Mouse (Mus musculus) NIH3T3 (cell line): ENCODE results near the gene Fhit.
"Not testable (repeated sequence)": the region's sequence is repeated elsewhere in the genome, so short reads cannot be mapped to it uniquely, and the experiment has no call there.

Source experiments
- DNase-seq: peaks from one replicate; pipeline ENCODE4 v3.0.0-alpha.2; 2012; ENCODE audit warnings: low read depth

Fhit gene

GRCm38 (mm10) chr14:11161751-11162231 lies at the start of gene Fhit:
TSS of gene Fhit (minus strand) at chr14:11162035.
- no peak for DNase-seq

DNA sequence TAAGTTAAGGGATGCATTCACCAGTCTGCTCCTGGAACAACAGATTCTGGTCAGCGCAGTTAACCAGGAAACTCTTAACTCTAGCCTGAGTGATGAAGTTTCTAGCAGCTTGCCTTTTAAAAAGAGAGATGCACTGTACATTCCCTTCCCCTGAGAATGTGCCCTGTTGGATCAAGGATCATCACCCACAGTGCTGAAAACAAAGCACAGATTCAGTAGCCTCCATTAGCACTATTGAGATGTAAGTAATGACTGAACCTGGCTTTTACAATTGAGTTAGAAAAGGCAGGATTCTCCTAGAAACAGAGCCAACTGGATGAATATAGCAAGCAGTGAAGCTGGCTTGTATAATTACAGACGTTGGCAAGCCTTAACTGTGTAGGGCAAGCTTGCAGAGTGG lies 45.0 kb upstream of the Fhit start:
- no peak for DNase-seq

- no peak for DNase-seq
These were observed 907 bp downstream of the Fhit start for GRCm38 (mm10) chr14:11160806-11161450.

- no peak for DNase-seq
These were observed 2.2 kb downstream of the Fhit start for GRCm38 (mm10) chr14:11159641-11160040.

GRCm38 (mm10) chr14:11159021-11159420 lies 2.8 kb downstream of the Fhit start:
- DNase-seq, result no peak

- DNase-seq, result no peak
These were observed 4.1 kb downstream of the Fhit start for GRCm38 (mm10) chr14:11157741-11158140.

- no peak for DNase-seq
These were observed 10.1 kb downstream of the Fhit start for GRCm38 (mm10) chr14:11151634-11152321.

GRCm38 (mm10) chr14:11133787-11134735 lies 27.8 kb downstream of the Fhit start:
- DNase-seq, result no peak

DNA sequence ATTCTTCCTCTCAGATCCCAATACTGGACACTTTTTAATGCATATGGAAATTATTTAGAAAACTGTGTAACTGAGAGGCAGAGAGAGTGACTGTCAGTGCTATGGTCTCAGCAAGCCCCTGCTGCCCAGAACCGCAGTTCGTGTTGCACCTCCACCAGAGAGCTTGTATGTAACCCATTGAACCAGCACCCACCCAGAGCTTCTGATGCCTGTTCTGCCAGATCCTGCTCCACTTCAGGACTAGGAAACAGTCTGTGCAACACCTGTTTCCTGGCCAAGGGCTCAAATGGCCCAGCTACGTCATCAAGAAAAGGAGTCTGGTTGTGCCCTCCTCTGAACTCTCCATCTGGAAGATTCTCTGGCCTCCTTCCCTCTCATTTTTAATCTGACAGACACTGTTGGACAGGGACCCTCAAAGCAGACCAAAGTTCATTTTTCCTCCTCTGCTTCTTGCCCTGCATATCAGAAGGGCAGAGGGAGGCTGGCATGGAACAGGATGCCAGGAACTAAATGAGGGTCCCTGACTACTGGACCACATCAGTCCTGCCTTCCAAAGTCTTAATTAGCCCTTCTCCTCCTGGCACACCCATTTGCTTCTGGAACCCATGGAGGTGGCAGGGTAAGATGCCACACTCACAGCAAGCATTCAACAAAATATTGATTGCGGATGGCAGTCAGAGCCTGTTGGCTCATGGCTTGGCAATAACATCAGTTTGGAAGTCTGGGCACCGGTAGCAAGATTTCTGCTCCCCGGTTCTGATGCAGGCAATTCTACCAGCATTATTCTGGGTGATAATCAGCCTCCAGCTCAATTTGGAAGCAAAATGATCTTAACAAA lies 29.0 kb downstream of the Fhit start:
- DNase-seq, result no peak

GRCm38 (mm10) chr14:11125096-11125495 lies 36.7 kb downstream of the Fhit start:
- no peak for DNase-seq

GRCm38 (mm10) chr14:11119076-11119475 lies 42.8 kb downstream of the Fhit start:
- DNase-seq, result no peak

GRCm38 (mm10) chr14:11085596-11085995 lies 76.2 kb downstream of the Fhit start:
- DNase-seq, result no peak

- no peak for DNase-seq
These were observed 77.9 kb downstream of the Fhit start for GRCm38 (mm10) chr14:11083946-11084345.

GRCm38 (mm10) chr14:11083462-11083861 lies 78.4 kb downstream of the Fhit start:
- no peak for DNase-seq

GRCm38 (mm10) chr14:11063594-11063993 lies 98.2 kb downstream of the Fhit start:
- no peak for DNase-seq

GRCm38 (mm10) chr14:11060221-11060620 lies 101.6 kb downstream of the Fhit start:
- no peak for DNase-seq

- DNase-seq, result not testable (repeated sequence)
These were observed 122.1 kb downstream of the Fhit start for GRCm38 (mm10) chr14:11039503-11040300.

DNA sequence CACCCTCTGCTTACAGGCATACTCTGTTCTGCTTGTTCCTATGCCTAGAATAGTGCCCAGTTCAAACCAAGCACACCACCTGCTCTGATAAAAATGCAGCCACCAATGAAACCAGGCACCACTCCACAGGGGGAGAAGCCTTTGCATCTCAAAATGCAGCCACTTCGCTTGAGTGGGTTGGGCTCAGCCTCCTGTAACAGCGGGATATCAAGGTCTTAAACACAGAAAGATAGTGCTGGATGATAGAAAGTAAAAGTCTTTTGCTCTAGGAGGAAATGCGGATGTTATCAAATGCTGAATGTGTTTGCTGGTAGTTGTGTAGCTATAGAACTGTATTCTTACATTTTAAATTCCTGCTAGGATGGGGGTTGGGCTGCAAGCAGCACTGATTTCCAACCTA lies 140.4 kb downstream of the Fhit start:
- DNase-seq, result no peak

- DNase-seq, result no peak
These were observed 183.2 kb downstream of the Fhit start for GRCm38 (mm10) chr14:10978651-10979050.

DNA sequence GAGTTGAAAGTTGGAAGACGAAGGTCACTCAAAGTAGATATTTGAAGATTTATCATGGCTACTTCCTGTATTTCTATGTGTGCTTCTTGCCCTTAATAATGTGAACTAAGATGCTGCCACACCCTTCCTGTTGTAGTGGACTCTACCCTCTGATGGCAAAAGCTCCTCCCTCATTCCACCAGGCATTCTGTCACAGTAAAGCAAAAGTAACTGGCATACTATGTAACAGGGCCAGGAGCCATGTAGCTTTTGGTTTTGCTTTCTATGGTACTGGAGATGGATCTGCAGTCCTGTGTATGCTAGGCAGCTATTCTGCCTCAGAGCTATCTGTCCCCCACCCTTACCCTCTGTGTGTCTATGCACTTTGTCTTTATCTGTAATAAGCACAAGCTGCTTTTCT lies 220.2 kb downstream of the Fhit start:
- DNase-seq, result no peak

GRCm38 (mm10) chr14:10933667-10934066 lies 228.2 kb downstream of the Fhit start:
- DNase-seq, result no peak
